Mouse (Mus musculus) gastrocnemius, postnatal 14 days (tissue): ENCODE data around the gene Prelid1. TPM values are rescaled to one million over a fixed set of nuclear protein-coding genes. Genes with fewer than 3 reads are reported as not detected.

Experiments used
- DNase-seq: peaks from one replicate; pipeline ENCODE4 v3.0.0; 2021; ENCODE audit warnings: mixed read lengths
- intact Hi-C: fragments of 180-260 bp; cut with DNase I; formaldehyde crosslinking; loops from one replicate; pipeline ENCODE4 v1.15.1; 2025; ENCODE audit warnings: low total_unique reads
- long read RNA-seq, 2 experiments: library from polyadenylated mRNA; stranded (forward); transcript quantifications; one replicate each; pipeline ENCODE4 v2.0.0; 2021
- total RNA-seq, 2 experiments: library from RNA; stranded (reverse); gene quantifications; 2 replicates each; pipeline ENCODE4 v1.2.3; 2021

The Prelid1 gene
- 10 to 100 TPM; 48.0 to 59.0 TPM for total RNA-seq
- long read RNA-seq, experiment 1, transcript Prelid1-201 (5 exons, 2,644 nt) = major isoform, 21 of 24 reads
- long read RNA-seq, experiment 1, partial matches to known transcripts = 3 of 24 reads
- long read RNA-seq, experiment 1, other reads (novel, unspliced or antisense) = 0 of 24 reads
- long read RNA-seq, experiment 2, transcript Prelid1-201 (5 exons, 2,644 nt) = major isoform, 34 of 36 reads
- long read RNA-seq, experiment 2, partial matches to known transcripts = 0 of 36 reads
- long read RNA-seq, experiment 2, other reads (novel, unspliced or antisense) = 2 of 36 reads

DNA sequence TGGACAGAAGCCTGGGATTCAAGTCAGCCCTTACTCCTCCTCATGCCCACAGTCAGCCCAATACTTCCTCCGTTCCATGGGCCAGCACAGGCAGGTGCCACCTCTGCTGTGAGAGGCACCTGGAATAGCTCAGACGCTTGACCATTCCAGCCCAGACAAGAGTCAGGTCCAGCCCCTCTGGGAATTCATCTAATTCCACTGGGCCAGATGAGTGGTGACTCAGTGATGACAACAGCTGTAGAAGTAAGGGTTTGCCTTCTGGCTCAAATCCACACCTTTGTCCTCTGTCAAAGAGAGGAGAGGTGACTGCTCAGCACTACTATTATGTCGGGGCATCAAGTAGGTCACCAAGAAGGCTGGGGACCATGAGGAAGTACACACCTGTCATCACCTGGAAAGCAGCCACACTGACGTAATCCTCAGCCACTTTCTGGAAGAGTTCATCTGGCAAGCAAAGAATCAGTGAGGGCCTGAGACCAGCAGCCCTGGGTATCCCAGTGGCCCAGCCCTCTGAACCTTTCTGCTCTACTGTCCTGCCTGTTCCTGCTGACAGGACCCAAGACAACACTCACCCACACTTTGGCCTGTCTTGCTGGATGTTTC lies at the start of gene Prelid1:
TSS of gene Prelid1 (plus strand) at position 570 of the 603 bp plus-strand sequence.
- intact Hi-C loops = no loop called here
- no peak for DNase-seq

DNA sequence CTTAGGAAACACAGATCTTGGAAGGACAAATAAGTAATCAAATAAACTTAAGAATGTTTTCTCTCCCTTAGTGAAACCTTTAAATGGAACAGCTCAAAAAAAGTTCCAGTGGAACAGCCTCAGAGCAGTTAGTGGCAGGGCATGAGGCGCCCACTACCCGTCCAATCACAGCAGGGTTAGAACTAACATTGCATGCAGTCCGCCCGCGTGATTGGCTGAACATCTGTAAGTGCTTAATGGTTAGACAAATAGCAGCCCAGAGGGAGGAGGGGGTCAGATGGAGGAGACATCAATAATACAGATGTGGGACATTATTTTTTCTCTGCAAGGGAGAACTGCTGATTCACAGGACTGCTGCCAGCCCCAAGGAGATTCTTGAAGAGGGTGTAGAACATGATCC lies 43.1 kb upstream of the Prelid1 start:
- peak; percentile 3 for DNase-seq
- intact Hi-C loops = no loop called here

DNA sequence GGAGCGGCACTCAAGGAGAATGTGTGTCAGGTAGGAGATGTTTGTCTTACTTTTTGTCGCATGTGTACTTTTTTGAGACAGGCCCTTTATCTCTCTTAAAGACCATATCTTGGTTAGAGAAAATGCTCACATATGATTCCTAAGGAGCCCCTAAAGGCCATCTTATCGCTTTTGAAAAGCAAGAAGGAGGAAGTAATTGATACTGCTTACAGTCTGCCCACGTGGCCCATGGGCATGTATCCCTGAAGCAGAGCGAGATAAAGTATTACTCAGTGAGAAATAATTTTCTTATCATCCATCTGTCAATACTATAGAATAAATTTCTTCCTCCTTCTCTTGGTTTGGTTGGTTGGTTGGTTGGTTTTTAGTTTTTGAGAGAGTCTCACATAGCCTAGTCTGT lies 42.7 kb upstream of the Prelid1 start:
- DNase-seq = no peak
- intact Hi-C loops = no loop called here

DNA sequence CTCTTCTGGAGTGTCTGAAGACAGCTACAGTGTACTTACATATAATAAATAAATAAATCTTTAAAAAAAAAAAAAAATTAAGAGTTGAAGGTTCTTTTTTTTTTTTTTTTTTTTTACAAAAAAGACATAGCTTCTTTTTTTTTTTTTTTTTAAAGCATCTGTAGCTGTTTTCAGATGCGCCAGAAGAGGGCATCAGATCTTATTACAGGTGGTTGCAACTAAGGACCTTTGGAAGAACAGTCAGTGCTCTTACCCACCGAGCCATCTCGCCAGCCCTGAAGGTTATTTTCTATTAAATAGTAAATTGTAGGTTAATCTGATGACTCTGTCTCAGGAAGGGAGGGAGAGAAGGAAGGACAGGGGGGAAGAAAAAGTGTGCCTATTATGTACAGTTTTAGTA lies 31.4 kb upstream of the Prelid1 start:
- no peak for DNase-seq
- intact Hi-C loops = no loop called here

DNA sequence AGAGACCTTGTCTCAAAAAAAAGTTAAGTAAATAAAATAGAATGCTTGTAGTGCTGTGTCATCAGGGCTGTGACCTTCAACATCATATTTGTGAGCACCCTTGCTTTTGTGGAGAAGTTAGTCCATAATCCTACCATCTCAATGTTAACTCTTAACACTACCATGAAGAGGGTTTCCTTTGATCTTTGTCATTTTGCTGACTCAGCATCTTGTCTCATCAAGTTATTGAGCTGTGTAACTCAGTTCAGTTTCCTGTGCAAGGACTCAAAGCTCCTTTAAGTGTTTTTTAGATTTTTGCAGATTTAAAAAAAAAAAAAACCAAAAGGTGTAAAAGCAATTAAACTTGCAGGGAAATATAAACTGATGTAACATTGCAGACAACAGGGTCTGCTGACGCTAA lies 23.5 kb upstream of the Prelid1 start:
- DNase-seq = no peak
- intact Hi-C loops = no loop called here

DNA sequence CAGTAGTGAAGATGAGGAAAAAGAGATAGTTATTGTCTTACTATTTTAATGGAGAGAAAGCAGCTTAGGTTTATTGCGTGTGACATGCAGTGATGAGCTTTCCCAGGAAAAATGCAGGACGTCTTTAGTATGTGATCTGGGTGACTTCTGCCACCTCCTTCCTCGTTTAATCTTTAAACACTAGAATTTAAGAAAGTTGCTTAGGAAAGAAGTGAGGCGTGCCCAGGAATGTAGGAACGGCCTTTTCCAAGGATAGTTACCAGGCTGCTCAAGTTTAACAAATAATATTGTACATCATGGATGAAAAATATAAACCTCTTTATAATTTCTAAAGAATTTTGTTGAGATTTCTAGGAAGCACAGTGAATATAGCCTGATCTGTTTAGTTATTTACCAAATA lies 19.4 kb upstream of the Prelid1 start:
- intact Hi-C loops = no loop called here
- DNase-seq = no peak

DNA sequence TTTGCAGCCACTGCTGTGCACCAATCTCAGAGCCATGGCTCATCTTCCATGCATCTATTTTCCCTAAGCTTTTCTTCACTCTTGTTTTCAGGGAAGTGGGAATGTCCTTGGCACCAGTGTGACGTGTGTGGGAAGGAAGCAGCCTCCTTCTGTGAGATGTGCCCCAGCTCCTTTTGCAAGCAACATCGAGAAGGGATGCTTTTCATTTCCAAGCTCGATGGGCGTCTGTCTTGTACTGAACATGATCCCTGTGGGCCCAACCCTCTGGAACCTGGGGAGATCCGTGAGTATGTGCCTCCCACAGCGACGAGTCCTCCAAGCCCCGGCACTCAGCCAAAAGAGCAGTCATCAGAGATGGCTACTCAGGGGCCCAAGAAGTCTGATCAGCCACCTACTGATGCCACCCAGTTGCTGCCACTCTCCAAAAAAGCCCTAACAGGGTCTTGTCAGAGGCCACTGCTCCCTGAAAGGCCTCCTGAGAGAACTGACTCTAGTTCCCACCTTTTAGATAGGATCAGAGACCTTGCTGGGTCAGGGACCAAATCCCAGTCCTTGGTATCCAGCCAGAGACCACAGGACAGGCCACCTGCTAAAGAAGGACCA lies 8.2 kb upstream of the Prelid1 start:
- intact Hi-C loops = no loop called here
- DNase-seq = no peak

DNA sequence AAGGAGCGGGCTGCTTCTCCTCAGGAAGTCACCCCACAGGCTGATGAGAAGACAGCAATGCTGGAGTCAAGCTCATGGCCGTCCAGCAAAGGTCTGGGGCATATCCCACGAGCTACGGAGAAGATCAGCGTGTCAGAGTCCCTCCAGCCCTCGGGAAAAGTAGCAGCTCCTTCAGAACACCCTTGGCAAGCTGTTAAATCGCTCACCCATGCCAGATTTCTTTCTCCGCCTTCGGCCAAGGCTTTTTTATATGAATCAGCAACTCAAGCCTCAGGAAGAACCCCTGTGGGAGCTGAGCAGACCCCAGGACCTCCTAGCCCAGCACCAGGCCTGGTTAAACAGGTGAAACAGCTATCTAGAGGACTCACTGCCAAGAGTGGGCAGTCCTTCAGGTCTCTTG lies 7.2 kb upstream of the Prelid1 start:
- intact Hi-C loops = no loop called here
- DNase-seq = no peak

DNA sequence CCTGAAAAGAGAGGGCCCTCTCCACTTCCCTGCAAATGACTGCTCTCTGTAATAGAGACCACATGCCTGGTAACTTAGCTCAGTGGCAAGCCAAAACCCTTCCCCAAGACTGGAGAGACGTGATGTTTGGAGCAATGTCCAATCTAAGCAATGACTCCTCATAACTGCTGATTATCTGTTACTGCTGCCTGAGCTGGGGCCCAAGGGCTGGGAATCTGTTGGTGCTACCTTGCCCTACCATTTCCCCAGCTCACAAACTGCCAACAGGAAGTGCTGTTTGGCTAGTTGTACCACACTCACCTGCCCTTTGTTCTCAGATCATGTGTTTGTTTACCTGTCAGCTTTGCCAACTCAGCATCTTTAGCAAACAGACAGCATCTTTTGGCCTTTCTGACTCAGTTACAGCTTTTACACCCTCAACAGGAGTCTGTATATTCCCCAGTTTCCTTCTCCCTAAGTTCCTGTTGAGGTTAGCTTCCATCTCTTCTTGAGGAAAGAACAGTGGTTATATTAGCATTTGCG lies 5.3 kb upstream of the Prelid1 start:
- intact Hi-C loops = no loop called here
- DNase-seq = no peak

DNA sequence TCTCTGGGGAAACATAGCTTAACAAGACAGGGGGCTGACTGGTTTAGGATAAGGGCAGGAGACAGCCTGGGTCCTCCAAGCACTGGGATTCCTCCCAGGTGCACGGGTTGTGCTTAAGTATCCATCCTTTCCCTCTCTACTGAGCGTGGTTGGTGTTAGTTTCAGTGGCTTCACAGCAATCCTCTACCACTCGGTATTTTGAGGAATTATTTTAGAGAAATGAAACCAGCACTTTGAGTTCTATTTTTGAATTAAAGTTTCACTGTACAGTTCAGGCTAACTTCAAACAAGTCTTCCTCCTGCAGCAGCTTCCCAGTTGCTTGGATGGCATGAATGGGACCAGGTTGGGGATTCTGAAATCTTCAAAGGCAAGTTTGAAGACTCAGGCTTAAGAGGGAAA lies 1.9 kb upstream of the Prelid1 start:
- intact Hi-C loops = no loop called here

DNA sequence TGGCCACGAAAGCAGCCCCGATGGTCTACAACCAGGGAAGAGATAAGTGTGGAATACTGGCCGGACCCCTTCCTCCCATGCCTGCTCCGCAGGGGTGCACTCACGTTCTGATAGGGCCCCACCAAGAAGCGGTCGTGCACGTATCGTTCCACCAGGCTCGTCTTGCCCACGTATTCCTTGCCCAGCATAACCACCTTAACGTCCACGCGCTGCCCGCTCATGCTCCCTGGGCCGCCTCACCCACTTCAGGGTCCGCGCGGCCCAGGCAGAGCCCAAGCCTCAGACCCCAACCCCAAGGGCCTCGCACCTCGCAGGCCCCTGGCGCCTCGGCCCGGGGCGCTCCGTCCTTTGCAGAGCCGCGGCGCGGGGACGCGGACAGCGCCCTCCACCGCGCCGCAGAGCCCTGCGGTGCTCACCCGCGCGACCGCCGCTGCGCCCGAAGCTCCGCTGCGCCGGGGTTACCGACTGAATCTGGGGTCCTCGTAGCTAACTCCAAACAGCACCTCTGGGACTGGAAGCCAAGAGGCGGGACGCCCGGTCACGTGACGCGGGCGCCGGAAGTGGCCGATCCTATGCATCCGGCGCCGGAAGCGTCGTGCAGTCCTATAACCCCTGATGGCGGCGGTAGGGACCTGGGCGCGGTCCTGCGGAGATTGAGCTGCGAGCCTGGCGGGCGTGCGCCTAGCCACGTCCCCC lies 1.3 kb downstream of the Prelid1 start, which contains the start of gene Rab24:
TSS of gene Rab24 (minus strand) at position 513 of the 696 bp plus-strand sequence.
- intact Hi-C loops = no loop called here
- peak; percentile 89 for DNase-seq

More for the DNA sequence above, 1.9 kb upstream of the Prelid1 start:
- DNase-seq = no peak

DNA sequence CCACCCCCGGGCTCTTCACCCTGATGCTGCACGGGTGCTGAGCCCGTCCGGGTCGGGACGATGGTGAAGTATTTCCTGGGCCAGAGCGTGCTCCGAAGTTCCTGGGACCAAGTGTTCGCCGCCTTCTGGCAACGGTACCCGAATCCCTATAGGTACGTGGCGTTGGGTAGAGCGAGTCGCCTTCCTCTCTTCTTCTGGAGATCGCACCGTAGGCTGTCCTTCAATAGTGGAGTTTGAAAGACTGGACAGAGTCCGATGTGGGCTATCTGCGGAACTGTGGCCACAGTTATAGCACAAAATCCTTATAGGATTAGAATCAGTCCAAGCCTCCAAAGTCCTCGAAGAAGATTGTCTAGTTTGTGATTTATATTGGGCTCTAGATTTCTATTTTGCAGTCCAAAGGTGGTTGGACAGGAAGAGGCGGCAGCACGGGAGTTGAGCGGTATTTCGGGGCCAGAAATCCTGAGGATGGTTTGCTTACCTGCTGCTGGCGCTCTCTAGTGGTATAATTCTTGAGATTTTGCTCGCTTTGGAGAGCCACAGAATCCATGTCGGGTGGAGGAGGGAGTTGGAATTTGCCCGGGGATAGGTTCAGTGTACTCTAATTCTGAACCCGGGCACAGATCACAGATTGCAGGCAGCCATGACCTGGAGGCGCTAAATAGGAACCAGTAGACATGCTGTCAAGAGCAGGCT lies 2.0 kb downstream of the Prelid1 start:
- intact Hi-C loops = no loop called here

DNA sequence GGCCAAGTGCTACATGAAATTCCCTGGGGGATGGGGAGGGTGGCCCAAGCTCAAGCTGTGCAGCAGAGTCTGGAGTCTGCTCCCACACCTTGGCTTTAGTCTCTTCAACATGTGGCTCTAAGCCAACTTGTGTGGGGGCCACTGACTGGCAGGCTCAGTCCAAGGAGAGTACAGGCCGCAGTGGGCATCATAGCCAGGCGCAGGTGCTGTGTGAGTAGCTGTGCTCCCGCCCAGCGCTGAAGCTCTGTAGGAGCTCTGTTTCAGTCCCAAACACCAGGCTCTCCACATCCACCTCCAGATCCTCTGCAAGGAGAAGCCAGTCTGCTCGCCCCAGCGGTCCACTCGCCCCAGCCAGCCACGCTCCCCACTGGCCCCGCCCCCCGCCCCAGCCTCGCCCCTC lies 5.3 kb downstream of the Prelid1 start:
- intact Hi-C loops = no loop called here
- no peak for DNase-seq

More for the DNA sequence above, 2.0 kb downstream of the Prelid1 start:
- DNase-seq = no peak

DNA sequence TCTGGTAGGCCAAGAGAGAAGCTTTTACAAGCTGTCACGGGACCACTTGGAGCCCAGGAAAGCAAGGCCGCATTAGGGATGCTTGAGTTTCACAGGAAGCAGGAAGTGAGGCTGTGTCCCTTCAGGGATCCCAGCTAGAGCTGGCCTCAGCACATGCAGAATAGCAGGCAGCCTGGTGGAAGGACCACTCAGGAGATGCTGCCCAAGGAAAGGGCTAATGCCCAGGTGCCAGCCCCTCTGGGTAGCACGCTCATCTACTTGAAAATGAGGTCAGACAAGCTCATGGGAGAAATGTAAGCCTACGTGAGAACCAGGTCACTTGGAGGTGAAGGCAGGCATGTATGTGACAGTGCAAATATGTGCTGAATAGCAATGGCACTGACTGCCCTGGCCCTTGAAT lies 6.9 kb downstream of the Prelid1 start:
- DNase-seq = no peak
- intact Hi-C loops = no loop called here

DNA sequence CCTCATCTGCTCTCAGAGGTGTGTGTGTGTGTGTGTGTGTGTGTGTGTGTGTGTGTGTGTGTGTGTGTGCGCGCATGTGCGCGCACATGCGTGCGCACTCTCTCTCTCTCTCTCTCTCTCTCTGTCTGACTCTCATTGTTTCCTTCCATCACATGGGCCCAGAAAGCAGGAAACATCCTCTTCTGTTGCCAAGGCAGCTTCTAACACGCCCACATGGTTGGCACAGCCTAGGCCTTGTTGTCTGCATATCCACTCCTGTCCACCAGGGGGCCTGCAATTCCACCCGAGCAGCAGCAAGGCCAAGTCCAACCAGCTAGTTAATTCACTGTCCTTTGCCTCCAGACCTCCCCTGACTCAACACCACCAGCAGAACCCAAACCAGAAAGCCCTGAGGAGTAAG lies 7.3 kb downstream of the Prelid1 start:
- peak; percentile 81 for DNase-seq
- intact Hi-C loops = no loop called here

DNA sequence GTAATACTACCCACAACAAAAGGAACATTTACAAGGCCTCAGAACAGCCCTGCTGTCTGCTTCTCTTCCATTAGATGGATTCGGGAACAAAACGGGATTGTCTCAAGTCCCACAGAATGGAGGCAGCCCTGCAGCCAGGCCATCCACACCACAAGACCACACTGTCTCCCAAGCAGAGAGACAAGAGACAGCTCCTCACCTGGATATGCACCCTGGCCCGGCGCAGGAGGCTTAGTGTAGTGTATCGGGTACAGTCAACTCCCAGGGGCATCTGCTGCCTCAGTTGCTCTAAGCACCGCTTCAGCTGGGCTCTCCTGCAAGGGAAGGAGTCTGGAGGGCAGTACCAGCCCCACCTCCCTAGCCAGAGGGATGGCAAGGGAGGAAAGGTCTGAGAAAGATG lies 7.9 kb downstream of the Prelid1 start:
- intact Hi-C loops = no loop called here

DNA sequence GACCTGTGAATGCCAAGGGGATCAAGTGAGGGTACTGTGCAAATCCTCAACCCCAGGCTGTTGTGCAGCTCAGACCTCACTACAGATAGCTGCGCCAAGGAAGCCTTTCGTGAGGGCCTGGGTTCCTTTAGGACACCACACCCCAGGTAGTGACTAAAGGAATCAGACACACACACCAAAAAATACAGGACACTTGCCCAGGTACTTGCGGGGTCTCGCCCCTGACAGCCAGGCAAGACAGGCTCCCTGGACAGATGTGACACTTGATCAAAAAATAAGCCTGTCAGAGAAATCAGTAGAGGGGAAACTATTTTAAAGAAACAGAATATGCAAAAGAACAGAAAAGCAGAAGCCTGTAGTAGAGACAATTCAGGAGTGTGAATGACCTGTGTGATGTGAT lies 8.3 kb downstream of the Prelid1 start:
- intact Hi-C loops = no loop called here
- DNase-seq = no peak

More for the DNA sequence above, 7.9 kb downstream of the Prelid1 start:
- DNase-seq = no peak

DNA sequence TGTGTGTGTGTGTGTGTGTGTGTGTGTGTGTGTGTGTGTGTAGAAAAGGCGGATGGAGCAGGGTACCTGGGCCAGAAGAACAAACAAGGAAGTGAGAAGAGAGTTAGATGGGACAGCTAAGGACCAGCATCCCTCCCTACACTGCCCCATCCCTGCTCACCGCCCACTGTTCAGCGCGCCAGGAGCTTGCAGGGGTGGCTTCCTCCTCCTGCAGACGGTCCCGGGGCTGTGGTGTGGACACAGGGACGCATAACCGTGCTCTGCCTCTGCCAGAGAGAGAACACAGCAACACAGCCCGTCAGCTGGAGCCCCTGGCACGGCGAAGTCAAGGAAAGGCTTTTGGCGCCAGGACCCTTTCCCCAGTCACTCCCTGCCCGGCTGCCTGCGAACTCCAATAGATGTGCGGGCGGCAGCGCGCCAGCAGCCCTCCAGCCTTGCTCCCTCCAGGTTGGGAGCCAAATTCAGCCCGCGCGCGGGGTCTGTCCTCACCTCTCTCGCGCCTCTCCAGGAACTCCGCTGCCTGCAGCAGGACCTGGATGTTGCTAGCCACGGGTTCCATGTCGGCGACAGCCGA lies 8.9 kb downstream of the Prelid1 start:
- DNase-seq = peak; percentile 51
- intact Hi-C loops = no loop called here
